Mouse (Mus musculus) liver, postnatal 0 days (tissue): ENCODE data around the gene Wdr34.

ENCODE experiments used
- CTCF ChIP-seq: sonication (generic); IDR thresholded peaks from 2 replicates; pipeline ENCODE4 v1.5.1; 2016; ENCODE audit warnings: antibody characterized with exemption, low read depth
- EP300 ChIP-seq: IDR thresholded peaks from 2 replicates; pipeline ENCODE4 v1.6.1; 2016; ENCODE audit warnings: antibody characterized with exemption, low read depth, mild to moderate bottlenecking

GRCm38 (mm10) chr2:30047127-30047526 is 1.6 kb downstream of the Wdr34 start:
- TF ChIP-seq CTCF (no peak), EP300 (no peak)
